Mouse (Mus musculus) hindbrain, postnatal 0 days (tissue): ENCODE data around the gene Sapcd1. TPM values are rescaled to one million over a fixed set of nuclear protein-coding genes. Genes with fewer than 3 reads are reported as not detected.
A peak's percentile ranks its signal among the peaks of the same experiment; 100 is the strongest.

ENCODE experiments used
- ATAC-seq: fragments of 200-750 bp; cut with Nextera tagmentation; 2 replicates; pipeline ENCODE4 v1.8.0; 2017; ENCODE audit warnings: mild to moderate bottlenecking, moderate TSS enrichment, moderate library complexity
- DNase-seq: peaks from one replicate; pipeline ENCODE4 v3.0.0-alpha.2; 2015; ENCODE audit warnings: low spot score
- H3K27ac ChIP-seq: fragments of 300-500 bp; sonication (generic); 2 replicates; pipeline ENCODE4 v1.5.1; 2014; ENCODE audit warnings: mild to moderate bottlenecking
- H3K27me3 ChIP-seq: fragments of 300-500 bp; sonication (generic); 2 replicates; pipeline ENCODE4 v1.6.1; 2014; ENCODE audit warnings: low read length, mixed read lengths; ENCODE audit not compliant: insufficient read depth
- H3K36me3 ChIP-seq: fragments of 300-500 bp; sonication (generic); 2 replicates; pipeline ENCODE4 v1.6.1; 2014; ENCODE audit warnings: low read length, mixed read lengths; ENCODE audit not compliant: insufficient read depth
- H3K4me1 ChIP-seq: fragments of 300-500 bp; sonication (generic); 2 replicates; pipeline ENCODE4 v1.6.1; 2014; ENCODE audit warnings: antibody characterized with exemption, low read length, mixed read lengths; ENCODE audit not compliant: insufficient read depth
- H3K4me2 ChIP-seq: fragments of 300-500 bp; sonication (generic); 2 replicates; pipeline ENCODE4 v1.6.1; 2014; ENCODE audit warnings: low read depth, mild to moderate bottlenecking, low read length, moderate library complexity, mixed read lengths
- H3K4me3 ChIP-seq: fragments of 300-500 bp; sonication (generic); 2 replicates; pipeline ENCODE4 v1.5.1; 2014; ENCODE audit warnings: low read length
- H3K9ac ChIP-seq: fragments of 300-500 bp; sonication (generic); replicated peaks from 2 replicates; pipeline ENCODE4 v1.6.1; 2014; ENCODE audit warnings: mild to moderate bottlenecking, low read length, moderate library complexity, mixed read lengths
- H3K9me3 ChIP-seq: fragments of 300-500 bp; sonication (generic); 2 replicates; pipeline ENCODE4 v1.6.1; 2016; ENCODE audit warnings: low read length, mixed read lengths
- CTCF ChIP-seq: IDR thresholded peaks from 2 replicates; pipeline ENCODE4 v1.5.1; 2016; ENCODE audit warnings: antibody characterized with exemption, control low read depth, low read depth
- WGBS: fragments of 180-500 bp; shearing (Covaris S2); extraction: QIAGEN DNeasy Blood & Tissue Kit; methylation state at CpG from one replicate; pipeline ENCODE4 v1.1.7; 2014; 5-methylcytosine and 5-hydroxymethylcytosine counted together
- polyA plus RNA-seq: library from polyadenylated mRNA; unstranded; fragments of >200 nt; fragmentation: Nextera tagmentation; extraction: Ambion mirVana; gene quantifications from 2 replicates; pipeline ENCODE4 v1.2.1, GENCODE M21; 2015
- total RNA-seq: library from RNA; depleted of rRNA; stranded (reverse); fragments of >200 nt; gene quantifications from 2 replicates; pipeline ENCODE4 v1.2.3, GENCODE M21; 2014

The Sapcd1 gene
- total and polyA plus RNA-seq, 2 experiments from 2014 or later: 2.1 to 2.4 TPM

DNA sequence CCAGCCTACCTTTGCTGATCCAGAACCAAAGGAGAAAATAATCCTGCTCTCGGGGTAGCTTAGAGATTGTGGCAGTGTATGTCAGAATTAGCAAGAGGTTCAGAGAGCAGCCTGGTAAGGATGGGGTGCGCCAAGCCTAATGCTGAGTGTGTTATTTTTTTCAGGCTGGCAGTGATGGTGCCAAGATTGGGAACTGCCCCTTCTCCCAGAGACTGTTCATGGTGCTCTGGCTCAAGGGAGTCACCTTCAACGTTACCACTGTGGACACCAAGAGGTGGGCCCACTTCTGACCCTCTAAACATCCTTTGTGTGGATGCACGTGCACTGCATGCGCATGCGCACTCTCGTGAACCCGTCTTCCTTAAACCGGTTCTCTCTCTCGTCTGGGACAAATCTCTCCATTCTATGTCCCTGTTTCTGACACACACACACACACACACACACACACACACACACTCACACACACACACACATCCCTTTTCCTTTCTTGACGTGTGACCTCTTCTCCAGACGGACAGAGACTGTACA lies 24.5 kb upstream of the Sapcd1 start:
- H3K36me3 ChIP-seq: no peaks in the 10 kb centered on the region; the same call in 1 of the 2 replicates
- peak overlapping the region; percentile 74 for H3K27ac ChIP-seq
- H3K4me1 ChIP-seq: 0 out of 2 replicates have a peak, but pooled peaks cover 4% of the 10 kb centered on the region
- peak overlapping the region; percentile 67; the same call in 1 of the 2 replicates for H3K4me2 ChIP-seq
- peak overlapping the region; percentile 22; the same call in 1 of the 2 replicates for H3K9ac ChIP-seq
- H3K9me3 ChIP-seq: no peaks in the 10 kb centered on the region
- TF ChIP-seq CTCF: no peak
- ATAC-seq (no peak), DNase-seq (no peak)
- H3K4me3 ChIP-seq: no peak overlapping the region; the same call in 1 of the 2 replicates
- no peaks in the 10 kb centered on the region for H3K27me3 ChIP-seq
- WGBS: 70% methylated on average over 12 of the region's 12 CpGs

DNA sequence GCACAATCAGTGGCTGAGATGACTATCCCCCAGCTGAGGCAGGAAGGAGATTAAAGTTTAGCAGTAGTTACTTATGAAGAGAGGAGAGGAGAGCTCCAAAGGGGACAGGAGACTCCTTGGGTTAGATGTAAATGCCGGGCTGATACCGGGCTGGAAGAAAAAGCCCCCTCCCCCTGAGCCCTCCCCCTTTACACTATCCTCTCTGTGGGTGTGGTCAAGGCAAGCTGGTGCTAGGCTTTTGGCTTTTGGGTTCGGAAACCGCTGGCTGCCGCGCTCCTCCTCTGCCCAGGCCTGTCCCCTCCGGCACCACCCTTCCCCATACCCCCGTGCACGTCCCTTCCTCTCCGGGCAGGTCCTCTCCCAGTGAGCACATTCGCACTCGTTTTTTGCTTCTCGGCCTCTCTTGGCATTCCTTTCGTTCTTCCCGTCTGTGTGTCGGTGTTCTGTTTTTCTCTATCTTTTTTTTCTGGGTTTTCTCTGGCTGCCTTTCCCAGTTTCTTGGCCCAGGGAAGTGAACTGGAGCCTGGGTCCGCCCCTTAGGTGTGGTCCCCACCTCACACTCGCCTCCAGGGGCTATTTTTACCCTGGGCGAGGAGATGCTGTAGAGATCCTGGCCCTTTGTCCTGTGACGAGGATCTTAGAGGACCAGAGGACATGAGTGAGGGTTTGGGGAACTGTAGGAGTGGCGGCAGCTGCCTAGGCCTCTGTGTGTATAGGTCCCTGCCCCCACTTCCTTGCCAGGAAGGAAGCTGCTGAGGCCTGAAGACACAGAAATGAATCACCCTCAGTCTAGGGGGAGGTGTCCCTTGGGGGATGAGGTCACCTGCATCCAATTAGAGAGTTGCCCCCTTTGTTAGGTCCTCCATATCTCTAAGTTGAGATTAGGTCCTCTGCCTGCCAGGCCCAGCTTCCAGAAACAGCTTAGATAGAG lies 23.6 kb upstream of the Sapcd1 start:
- H3K4me1 ChIP-seq: 0 out of 2 replicates have a peak, but pooled peaks cover 4% of the 10 kb centered on the region
- TF ChIP-seq CTCF: no peak
- no peaks in the 10 kb centered on the region for H3K9me3 ChIP-seq
- H3K36me3 ChIP-seq: no peaks in the 10 kb centered on the region; the same call in 1 of the 2 replicates
- H3K27me3 ChIP-seq: no peaks in the 10 kb centered on the region
- 10% methylated on average over 20 of the region's 21 CpGs for WGBS
- peak overlapping the region; percentile 51 for H3K9ac ChIP-seq
- peak; percentile 74 for ATAC-seq
- peak; percentile 83 for DNase-seq
- peak overlapping the region; percentile 67 for H3K4me2 ChIP-seq
- H3K4me3 ChIP-seq: peak overlapping the region; percentile 44
- peak overlapping the region; percentile 74 for H3K27ac ChIP-seq

DNA sequence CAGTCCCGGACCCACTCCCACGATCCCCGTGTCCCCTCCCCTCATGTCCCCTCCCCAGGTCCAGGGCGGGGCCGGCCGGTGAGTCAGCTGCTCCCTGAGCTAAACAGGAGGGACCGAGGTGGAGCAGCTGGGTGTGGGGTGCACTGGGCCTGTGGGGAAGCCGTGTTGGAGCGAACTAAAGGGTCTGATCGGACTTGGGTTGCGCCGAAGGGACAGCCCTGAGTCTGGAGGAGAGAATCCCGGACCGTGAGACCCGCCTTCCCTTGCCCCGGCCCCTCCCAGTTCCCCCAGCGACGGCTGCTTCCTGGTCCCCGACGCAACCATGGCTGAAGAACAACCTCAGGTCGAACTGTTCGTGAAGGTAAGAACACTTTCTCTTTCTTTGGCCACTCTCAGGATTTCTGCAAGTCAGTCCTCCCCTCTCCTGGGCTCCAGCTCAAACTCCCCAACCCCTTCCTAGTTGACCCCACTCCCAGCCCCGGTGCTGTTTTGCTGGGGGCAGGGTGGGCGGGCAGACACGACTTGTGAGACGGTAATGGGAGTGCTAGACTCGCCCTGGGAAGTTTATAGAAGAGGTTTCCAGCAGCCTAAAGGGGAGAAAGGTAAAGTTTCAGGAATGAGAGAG lies 22.4 kb upstream of the Sapcd1 start:
- H3K4me3 ChIP-seq: peak overlapping the region; percentile 44
- H3K27me3 ChIP-seq: no peaks in the 10 kb centered on the region
- ATAC-seq: no peak
- H3K9me3 ChIP-seq: no peaks in the 10 kb centered on the region
- peak overlapping the region; percentile 86 for H3K27ac ChIP-seq
- no peak for TF ChIP-seq CTCF
- peak overlapping the region; percentile 52 for H3K9ac ChIP-seq
- no peaks in the 10 kb centered on the region for H3K36me3 ChIP-seq
- DNase-seq: peak; percentile 58
- 0 out of 2 replicates have a peak, but pooled peaks cover 4% of the 10 kb centered on the region for H3K4me1 ChIP-seq
- H3K4me2 ChIP-seq: peak overlapping the region; percentile 67
- 3% methylated on average over 27 of the region's 27 CpGs for WGBS

DNA sequence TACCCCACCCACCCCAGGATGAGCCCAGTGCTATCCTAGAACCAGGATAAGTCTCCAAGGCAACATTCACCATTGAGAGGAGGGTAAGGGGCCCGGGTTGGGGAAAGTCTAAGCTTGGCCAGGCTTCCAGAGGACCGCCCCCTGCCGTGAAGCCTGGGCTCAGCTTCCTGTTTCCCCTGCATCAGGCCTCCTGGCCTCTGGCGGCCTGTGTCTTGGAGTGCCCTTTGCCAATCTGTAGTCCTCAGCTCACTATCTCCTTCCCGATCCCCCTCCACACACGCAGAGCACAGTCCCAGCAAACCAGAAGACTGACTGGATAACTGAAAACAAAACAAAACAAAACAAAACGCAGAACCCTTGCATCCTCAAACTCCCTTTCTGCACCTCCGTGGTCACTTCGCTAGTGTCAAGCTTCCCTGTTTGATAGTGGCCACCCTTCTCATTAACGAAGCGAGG lies 21.8 kb upstream of the Sapcd1 start, which contains the start of gene Clic1:
Gene Clic1 (plus strand): TSS at position 406 of the 456 bp plus-strand sequence.
- ATAC-seq: no peak
- Histone ChIP-seq H3K36me3 (no peaks in the 10 kb centered on the region), H3K4me2 (peak within 1 kb of the TSS; percentile 67), H3K4me1 (0 out of 2 replicates have a peak, but pooled peaks cover 4% of the 10 kb centered on the region), H3K9ac (peak within 1 kb of the TSS; percentile 52), H3K27ac (peak within 1 kb of the TSS; percentile 86), H3K27me3 (no peaks in the 10 kb centered on the region), H3K9me3 (no peaks in the 10 kb centered on the region), H3K4me3 (peak within 1 kb of the TSS; percentile 44)
- peak; percentile 34 for TF ChIP-seq CTCF
- 6% methylated on average over 11 of the region's 11 CpGs for WGBS
- peak; percentile 77 for DNase-seq

DNA sequence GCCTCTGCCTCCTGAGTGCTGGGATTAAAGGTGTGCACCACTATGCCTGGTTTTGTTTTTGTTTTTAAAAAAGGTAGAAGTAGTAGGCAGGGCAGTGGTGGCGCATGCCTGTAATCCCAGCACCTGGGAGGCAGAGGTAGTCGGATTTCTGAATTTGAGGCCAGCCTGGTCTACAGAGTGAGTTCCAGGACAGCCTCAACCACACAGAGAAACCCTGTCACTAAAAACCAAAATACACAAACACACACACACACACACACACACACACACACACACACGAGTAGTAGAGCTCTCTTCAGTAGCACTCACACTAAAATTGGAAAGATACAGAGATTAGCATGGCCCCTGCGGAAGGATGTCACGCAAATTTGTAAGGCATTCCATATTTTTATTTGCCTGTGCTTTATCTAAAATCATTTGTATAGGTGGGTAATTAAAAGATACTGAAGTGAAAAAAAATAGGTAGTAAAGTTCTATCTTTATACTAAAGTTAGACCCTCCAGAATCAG lies 21.2 kb upstream of the Sapcd1 start:
- DNase-seq: no peak
- H3K27ac ChIP-seq: peak overlapping the region; percentile 86; the same call in 1 of the 2 replicates
- H3K9ac ChIP-seq: no peak overlapping the region
- H3K4me3 ChIP-seq: no peak overlapping the region
- 72% methylated on average over 5 of the region's 5 CpGs for WGBS
- ATAC-seq: no peak
- no peaks in the 10 kb centered on the region for H3K27me3 ChIP-seq
- H3K36me3 ChIP-seq: no peaks in the 10 kb centered on the region
- TF ChIP-seq CTCF: no peak
- no peaks in the 10 kb centered on the region for H3K9me3 ChIP-seq
- peak overlapping the region; percentile 67; the same call in 1 of the 2 replicates for H3K4me2 ChIP-seq
- 0 out of 2 replicates have a peak, but pooled peaks cover 4% of the 10 kb centered on the region for H3K4me1 ChIP-seq
